Mouse (Mus musculus): ENCODE results near the gene Ndufs1. TPM values are rescaled to one million over a fixed set of nuclear protein-coding genes. Genes with fewer than 3 reads are reported as not detected.

Gene Ndufs1
- 90.2 and 105 TPM in 2 replicates for total RNA-seq (2014; rRNA removed)
- polyA plus RNA-seq (2015; fragmentation: Nextera tagmentation; extraction: Ambion mirVana) = 148 and 151 TPM in 2 replicates

GRCm38 (mm10) chr1:63176604-63177421 lies at the start of gene Ndufs1, which contains the start of gene Eef1b2:
TSS of gene Ndufs1 (minus strand) at chr1:63176833.
TSS of gene Eef1b2 (plus strand) at chr1:63176825.
- peak within 1 kb of the TSS; percentile 94 for H3K27ac ChIP-seq
- H3K36me3 ChIP-seq (ENCODE audit: insufficient read depth, low read length) = peaks cover 20% of the 10 kb centered on the region
- under 1% methylated on average over 72 of the region's 72 CpGs for WGBS
- TF ChIP-seq CTCF (IDR thresholded peaks at IDR 0.05; ENCODE audit: low read depth) = 0 out of 2 replicates have a peak, but pooled peaks have one; percentile 18
- peak within 1 kb of the TSS; percentile 75 for H3K9ac ChIP-seq (replicated peaks; ENCODE audit: low read length)
- H3K4me2 ChIP-seq (ENCODE audit: low read depth, low read length) = peak within 1 kb of the TSS; percentile 76
- ATAC-seq (peak; percentile 94), DNase-seq (ENCODE audit: low spot score) (peak; percentile 99)
- H3K9me3 ChIP-seq (ENCODE audit: low read length) = no peaks in the 10 kb centered on the region
- H3K4me1 ChIP-seq (ENCODE audit: insufficient read depth, low read length) = peaks cover 6% of the 10 kb centered on the region
- H3K4me3 ChIP-seq (ENCODE audit: low read length) = peak within 1 kb of the TSS; percentile 85
- H3K27me3 ChIP-seq (ENCODE audit: insufficient read depth, low read length) = no peaks in the 10 kb centered on the region

- DNase-seq (ENCODE audit: low spot score) = no peak
Observed at GRCm38 (mm10) chr1:63225890-63226289, 49.3 kb upstream of the Ndufs1 start.

GRCm38 (mm10) chr1:63225009-63225408 lies 48.4 kb upstream of the Ndufs1 start:
- H3K27ac ChIP-seq = no peak overlapping the region
- TF ChIP-seq CTCF (IDR thresholded peaks at IDR 0.05; ENCODE audit: low read depth) = no peak
- H3K9ac ChIP-seq (replicated peaks; ENCODE audit: low read length) = no peak overlapping the region
- no peak for ATAC-seq
- no peak for DNase-seq (ENCODE audit: low spot score)
- no peaks in the 10 kb centered on the region for H3K9me3 ChIP-seq (ENCODE audit: low read length)
- no peaks in the 10 kb centered on the region for H3K36me3 ChIP-seq (ENCODE audit: insufficient read depth, low read length)
- H3K27me3 ChIP-seq (ENCODE audit: insufficient read depth, low read length) = no peaks in the 10 kb centered on the region
- WGBS = 88% methylated on average over 4 of the region's 4 CpGs
- H3K4me3 ChIP-seq (ENCODE audit: low read length) = no peak overlapping the region
- H3K4me1 ChIP-seq (ENCODE audit: insufficient read depth, low read length) = no peaks in the 10 kb centered on the region
- no peak overlapping the region for H3K4me2 ChIP-seq (ENCODE audit: low read depth, low read length)

More at GRCm38 (mm10) chr1:63225890-63226289, 49.3 kb upstream of the Ndufs1 start:
- Histone ChIP-seq H3K4me1 (ENCODE audit: insufficient read depth, low read length) (no peaks in the 10 kb centered on the region), H3K4me3 (ENCODE audit: low read length) (no peak overlapping the region), H3K36me3 (ENCODE audit: insufficient read depth, low read length) (no peaks in the 10 kb centered on the region), H3K27ac (no peak overlapping the region), H3K9me3 (ENCODE audit: low read length) (no peaks in the 10 kb centered on the region), H3K9ac (replicated peaks; ENCODE audit: low read length) (no peak overlapping the region), H3K27me3 (ENCODE audit: insufficient read depth, low read length) (no peaks in the 10 kb centered on the region), H3K4me2 (ENCODE audit: low read depth, low read length) (no peak overlapping the region)
- WGBS = 11% methylated on average over 7 of the region's 7 CpGs
- ATAC-seq = no peak
- no peak for TF ChIP-seq CTCF (IDR thresholded peaks at IDR 0.05; ENCODE audit: low read depth)

GRCm38 (mm10) chr1:63219277-63219676 lies 42.6 kb upstream of the Ndufs1 start:
- H3K4me2 ChIP-seq (ENCODE audit: low read depth, low read length) = no peak overlapping the region
- H3K27me3 ChIP-seq (ENCODE audit: insufficient read depth, low read length) = no peaks in the 10 kb centered on the region
- H3K9me3 ChIP-seq (ENCODE audit: low read length) = no peaks in the 10 kb centered on the region
- ATAC-seq = no peak
- H3K4me3 ChIP-seq (ENCODE audit: low read length) = no peak overlapping the region
- H3K36me3 ChIP-seq (ENCODE audit: insufficient read depth, low read length) = no peaks in the 10 kb centered on the region
- no peak overlapping the region for H3K9ac ChIP-seq (replicated peaks; ENCODE audit: low read length)
- DNase-seq (ENCODE audit: low spot score) = no peak
- WGBS = 95% methylated on average over 4 of the region's 4 CpGs
- no peak for TF ChIP-seq CTCF (IDR thresholded peaks at IDR 0.05; ENCODE audit: low read depth)
- H3K27ac ChIP-seq = no peak overlapping the region
- H3K4me1 ChIP-seq (ENCODE audit: insufficient read depth, low read length) = no peaks in the 10 kb centered on the region; the same call in 1 of the 2 replicates

GRCm38 (mm10) chr1:63214631-63215030 lies 38.0 kb upstream of the Ndufs1 start:
- Histone ChIP-seq H3K4me1 (ENCODE audit: insufficient read depth, low read length) (no peaks in the 10 kb centered on the region; the same call in 1 of the 2 replicates), H3K9ac (replicated peaks; ENCODE audit: low read length) (no peak overlapping the region), H3K9me3 (ENCODE audit: low read length) (no peaks in the 10 kb centered on the region), H3K27ac (no peak overlapping the region), H3K4me3 (ENCODE audit: low read length) (no peak overlapping the region), H3K4me2 (ENCODE audit: low read depth, low read length) (no peak overlapping the region), H3K36me3 (ENCODE audit: insufficient read depth, low read length) (no peaks in the 10 kb centered on the region), H3K27me3 (ENCODE audit: insufficient read depth, low read length) (no peaks in the 10 kb centered on the region)
- ATAC-seq (no peak), DNase-seq (ENCODE audit: low spot score) (no peak)
- 50% methylated on average over 7 of the region's 7 CpGs for WGBS
- TF ChIP-seq CTCF (IDR thresholded peaks at IDR 0.05; ENCODE audit: low read depth) = no peak

GRCm38 (mm10) chr1:63214271-63214558 lies 37.6 kb upstream of the Ndufs1 start, which contains the start of gene Gpr1:
TSS of gene Gpr1 (minus strand) at chr1:63214543.
- peak within 1 kb of the TSS; percentile 38 for H3K4me2 ChIP-seq (ENCODE audit: low read depth, low read length)
- H3K36me3 ChIP-seq (ENCODE audit: insufficient read depth, low read length) = no peaks in the 10 kb centered on the region
- DNase-seq (ENCODE audit: low spot score) (no peak), ATAC-seq (no peak)
- no peaks in the 10 kb centered on the region for H3K27me3 ChIP-seq (ENCODE audit: insufficient read depth, low read length)
- H3K9me3 ChIP-seq (ENCODE audit: low read length) = no peaks in the 10 kb centered on the region
- H3K4me1 ChIP-seq (ENCODE audit: insufficient read depth, low read length) = no peaks in the 10 kb centered on the region; the same call in 1 of the 2 replicates
- no peak for TF ChIP-seq CTCF (IDR thresholded peaks at IDR 0.05; ENCODE audit: low read depth)
- 0 out of 2 replicates have a peak within 1 kb of the TSS, but pooled peaks have one; percentile 17 for H3K9ac ChIP-seq (replicated peaks; ENCODE audit: low read length)
- H3K4me3 ChIP-seq (ENCODE audit: low read length) = peak within 1 kb of the TSS; percentile 14; the same call in 1 of the 2 replicates
- H3K27ac ChIP-seq = peak within 1 kb of the TSS; percentile 48
- WGBS = 43% methylated on average over 3 of the region's 3 CpGs

All from hindbrain, postnatal 0 days (tissue).